Mouse (Mus musculus) common myeloid progenitor, adult 5-6 weeks (primary cell): ENCODE measurements around the gene Slc17a6. TPM values are rescaled to one million over a fixed set of nuclear protein-coding genes. Genes with fewer than 3 reads are reported as not detected.
A peak's percentile ranks its signal among the peaks of the same experiment; 100 is the strongest.

Experiments
- ATAC-seq: replicated peaks from 2 replicates; pipeline ENCODE4 v1.8.0; 2016; ENCODE audit warnings: low read depth, mild to moderate bottlenecking, moderate TSS enrichment, inconsistent platforms; ENCODE audit not compliant: poor library complexity, severe bottlenecking
- total RNA-seq: library from RNA; stranded (forward); fragments of 200-1000, 187-1606 nt; gene quantifications from 2 replicates; pipeline ENCODE4 v1.2.3, GENCODE M21; 2017

The Slc17a6 gene
- total RNA-seq, result not detected in 2 replicates

GRCm38 (mm10) chr7:51621694-51622145 lies at the start of gene Slc17a6:
Gene Slc17a6, plus strand, starts transcription at chr7:51622006.
- peak; percentile 87 for ATAC-seq

DNA sequence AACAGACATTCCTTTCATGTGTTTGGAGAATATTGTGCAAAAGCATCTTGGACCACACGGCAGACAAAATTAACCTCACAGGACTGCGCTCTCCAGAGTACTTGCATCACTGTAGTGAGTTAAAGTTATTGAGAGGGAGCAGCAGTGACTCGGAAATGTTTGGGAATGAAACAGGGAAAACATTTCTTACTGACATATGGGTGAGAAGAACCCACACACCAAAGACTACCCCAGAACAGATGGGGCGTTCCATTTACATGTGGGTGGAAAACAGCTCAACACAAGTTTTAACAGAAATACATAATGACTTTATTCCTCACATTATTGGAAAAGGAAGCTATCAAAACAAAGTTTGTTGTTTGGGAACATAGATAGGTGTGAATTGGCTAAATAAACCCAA lies 21.8 kb upstream of the Slc17a6 start:
- no peak for ATAC-seq

- ATAC-seq, result no peak
These were observed 18.1 kb upstream of the Slc17a6 start for GRCm38 (mm10) chr7:51603741-51604140.

DNA sequence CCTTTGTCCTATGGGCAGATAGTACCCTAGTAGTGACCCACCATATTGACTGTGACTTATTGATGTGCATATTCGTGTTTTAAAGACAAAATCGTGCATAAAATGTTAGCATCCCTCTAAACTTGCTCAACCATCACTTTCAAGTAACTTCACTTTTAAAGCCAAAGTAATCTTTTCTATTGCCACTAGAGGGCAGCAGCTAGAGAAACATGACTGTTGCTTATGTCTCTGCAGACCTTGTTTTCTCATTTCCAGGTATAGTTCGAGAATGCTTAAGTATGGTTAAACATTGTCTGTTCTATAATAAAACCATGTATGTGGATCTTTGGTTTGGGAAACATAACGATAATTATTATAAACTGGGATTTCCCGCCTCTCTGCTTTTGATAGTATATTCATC lies 7.4 kb upstream of the Slc17a6 start:
- ATAC-seq, result no peak

- no peak for ATAC-seq
These were observed 3.9 kb upstream of the Slc17a6 start for GRCm38 (mm10) chr7:51617941-51618340.

GRCm38 (mm10) chr7:51618412-51618811 lies 3.4 kb upstream of the Slc17a6 start:
- no peak for ATAC-seq

DNA sequence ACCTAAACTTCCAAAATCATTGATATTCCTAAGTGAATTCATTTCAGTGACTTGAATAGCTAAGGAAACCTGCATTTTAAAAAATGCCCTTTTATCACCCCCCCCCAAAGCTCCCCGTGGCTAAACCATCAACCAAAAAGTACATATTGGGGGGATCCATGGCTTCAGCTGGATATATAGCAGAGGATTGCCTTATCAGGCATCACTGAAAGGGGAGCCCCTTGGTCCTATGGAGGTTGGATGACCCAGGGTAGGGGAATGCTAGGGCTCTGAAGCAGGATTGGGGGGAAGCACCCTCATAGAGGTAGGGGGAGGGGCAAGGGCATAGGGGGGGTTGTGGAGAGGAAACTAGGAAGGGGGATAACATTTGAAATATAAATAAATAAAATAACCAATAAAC lies 1.8 kb upstream of the Slc17a6 start:
- ATAC-seq, result no peak

DNA sequence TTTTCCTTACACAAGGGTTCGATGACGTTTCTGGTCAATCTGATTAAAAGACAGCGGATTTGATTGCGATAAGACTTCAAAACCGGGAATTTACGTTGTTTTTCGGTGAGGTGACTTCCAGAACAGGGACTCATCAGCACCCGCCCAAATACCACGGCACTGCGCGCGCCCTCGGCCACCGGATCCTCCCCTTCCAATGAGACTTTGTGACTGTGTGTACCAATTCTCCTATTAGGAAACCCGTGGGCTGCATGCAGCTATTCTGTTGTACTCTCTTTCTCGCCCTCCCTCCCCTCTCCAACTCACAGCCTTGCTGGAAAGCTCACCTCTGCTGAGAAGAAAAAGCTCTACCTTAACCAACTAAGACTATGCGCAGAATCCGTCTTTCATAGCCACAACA lies 390 bp downstream of the Slc17a6 start:
- no peak for ATAC-seq

DNA sequence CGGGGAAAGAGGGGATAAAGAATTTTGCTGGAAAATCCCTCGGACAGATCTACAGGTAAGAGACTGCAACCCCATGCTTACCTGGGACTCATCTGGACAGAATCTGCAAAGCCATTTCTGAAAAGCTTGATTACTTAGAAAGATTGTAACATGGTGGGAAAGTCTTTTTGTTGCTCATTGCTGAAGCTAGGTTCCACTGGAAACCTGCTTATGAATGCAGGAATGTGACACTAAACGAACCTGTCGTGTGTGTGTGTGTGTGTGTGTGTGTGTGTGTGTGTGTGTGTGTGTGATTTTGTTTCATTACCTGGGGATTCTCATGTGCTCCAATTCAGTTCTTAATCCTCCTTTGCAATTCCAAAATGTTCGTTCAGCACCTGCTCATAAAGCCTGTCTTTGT lies 860 bp downstream of the Slc17a6 start:
- no peak for ATAC-seq

DNA sequence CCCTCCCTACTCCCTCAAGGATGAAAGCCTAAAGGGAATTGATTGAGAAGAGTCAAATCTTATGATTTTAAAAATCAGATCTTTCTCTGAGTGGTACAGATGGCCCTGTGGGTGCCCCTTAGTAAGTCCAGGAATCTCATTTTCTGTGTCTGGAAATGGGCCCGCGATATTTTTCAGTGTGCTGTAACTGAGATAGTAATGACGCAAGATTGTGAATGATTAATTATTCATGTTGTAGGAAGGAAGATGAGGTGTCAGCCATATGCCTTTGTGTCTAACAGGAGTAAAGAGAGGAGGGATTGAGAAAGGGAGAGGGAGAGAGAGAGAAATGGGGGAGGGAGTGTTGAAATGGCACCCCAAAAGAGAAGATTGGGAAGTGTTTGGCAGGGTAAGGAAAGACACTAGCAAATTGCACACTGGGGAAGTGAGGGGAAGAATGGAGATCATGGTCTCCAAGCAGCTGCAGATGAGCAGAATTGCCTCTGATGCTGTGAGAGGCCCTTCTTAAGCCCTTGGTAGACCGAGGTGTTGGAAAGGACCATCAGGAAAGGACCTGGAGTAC lies 2.6 kb downstream of the Slc17a6 start:
- no peak for ATAC-seq

DNA sequence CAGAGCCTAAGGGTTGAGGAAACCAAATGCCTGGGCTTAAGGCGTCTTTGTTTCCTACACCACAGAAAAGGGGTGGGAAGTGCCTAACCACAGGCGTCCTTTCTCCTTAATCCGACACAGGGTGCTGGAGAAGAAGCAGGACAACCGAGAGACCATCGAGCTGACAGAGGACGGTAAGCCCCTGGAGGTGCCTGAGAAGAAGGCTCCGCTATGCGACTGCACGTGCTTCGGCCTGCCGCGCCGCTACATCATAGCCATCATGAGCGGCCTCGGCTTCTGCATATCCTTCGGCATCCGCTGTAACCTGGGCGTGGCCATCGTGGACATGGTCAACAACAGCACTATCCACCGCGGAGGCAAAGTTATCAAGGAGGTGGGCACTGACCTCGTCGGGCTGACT lies 3.4 kb downstream of the Slc17a6 start:
- no peak for ATAC-seq

DNA sequence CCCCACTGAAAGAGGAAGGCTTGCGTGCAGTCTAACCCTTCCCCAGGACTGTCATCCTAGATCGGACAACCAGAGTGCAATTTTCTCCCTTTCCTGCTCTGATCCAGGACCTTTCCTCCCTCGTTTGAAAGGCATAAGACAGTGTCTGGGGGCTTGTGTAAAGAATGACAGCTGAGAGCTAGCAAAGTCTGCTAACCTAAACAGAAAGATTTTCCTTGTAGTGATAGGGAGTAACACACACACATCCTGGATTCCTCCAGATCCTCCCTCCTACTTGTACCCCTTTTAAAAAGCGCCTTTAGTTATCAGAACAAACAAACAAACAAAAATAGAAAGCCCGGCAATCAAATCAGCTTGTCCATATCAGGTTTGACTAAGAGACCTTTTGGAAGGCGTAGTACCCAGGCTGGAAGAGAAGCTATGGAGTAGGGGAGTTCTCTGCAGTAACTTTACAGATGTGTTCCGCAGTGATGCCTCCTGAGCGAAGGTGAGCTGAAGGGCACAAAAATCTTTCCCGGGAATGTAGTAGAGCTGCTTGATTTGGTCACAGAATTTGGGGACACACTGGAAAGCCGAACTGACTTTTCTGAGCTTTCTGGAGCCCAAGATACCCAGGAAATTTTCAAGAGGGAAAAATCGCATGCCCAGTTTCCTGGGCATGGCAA lies 3.9 kb downstream of the Slc17a6 start:
- ATAC-seq, result no peak

DNA sequence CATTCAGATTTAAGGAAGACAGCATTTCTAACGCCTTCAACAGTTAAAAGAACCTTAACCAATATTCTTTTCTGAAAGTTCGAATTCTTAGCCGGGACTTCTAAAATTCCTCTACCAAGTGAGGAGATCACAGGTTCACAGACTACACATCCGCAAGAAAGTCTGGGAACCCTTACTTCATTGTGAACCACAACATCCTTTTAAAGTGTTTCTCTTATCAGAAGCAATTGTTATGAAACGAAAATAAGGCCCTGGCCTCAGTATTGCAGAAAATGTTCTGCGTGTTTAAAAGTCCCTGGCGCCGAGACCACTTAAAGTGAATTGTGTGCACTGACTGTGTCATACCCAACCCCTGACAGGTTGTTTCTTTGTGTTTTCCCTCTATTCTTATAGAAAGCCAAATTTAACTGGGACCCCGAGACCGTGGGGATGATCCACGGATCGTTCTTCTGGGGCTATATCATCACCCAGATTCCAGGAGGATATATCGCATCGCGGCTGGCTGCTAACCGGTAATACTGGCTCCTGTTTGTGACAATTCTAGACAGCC lies 4.7 kb downstream of the Slc17a6 start:
- no peak for ATAC-seq

- no peak for ATAC-seq
These were observed 5.3 kb downstream of the Slc17a6 start for GRCm38 (mm10) chr7:51627001-51627631.

- ATAC-seq, result no peak
These were observed 5.9 kb downstream of the Slc17a6 start for GRCm38 (mm10) chr7:51627666-51628065.

DNA sequence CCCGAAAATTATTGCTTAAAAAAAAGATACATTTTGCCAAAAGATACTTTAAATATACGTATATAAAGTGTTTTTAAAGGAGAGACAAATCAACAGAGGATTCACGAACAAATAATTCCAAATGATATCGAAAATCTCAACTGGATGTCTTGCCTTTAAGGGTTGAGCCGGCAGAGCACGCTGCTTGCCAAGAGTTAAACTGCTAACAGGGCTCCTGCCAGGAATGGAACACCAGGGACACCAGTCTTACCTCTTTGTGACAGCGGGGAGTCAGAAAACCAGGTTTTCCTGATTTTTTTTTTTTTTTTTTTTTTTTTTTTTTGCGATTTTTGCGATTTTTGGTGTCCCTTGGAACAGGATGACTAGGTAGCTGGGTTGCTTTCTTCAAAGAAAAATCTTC lies 6.5 kb downstream of the Slc17a6 start:
- no peak for ATAC-seq

DNA sequence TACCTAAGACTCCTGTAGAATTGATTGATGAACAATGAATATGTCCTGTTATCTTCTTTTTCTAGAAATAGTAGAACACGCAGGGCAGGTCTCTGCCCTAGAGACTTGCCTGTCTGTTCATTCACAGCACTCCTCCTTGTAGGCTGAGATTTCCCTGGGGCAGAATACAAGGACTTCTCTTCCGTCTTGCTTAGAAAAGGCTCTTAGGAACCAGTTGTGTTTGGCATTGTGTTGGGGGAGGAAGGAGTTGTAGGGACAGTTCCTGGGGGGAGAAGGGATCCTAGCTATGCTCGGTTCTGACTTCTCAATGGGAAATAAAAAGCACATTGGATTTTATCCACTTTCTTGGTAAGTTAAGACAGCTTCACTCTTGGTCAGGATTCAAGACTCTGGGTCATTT lies 7.4 kb downstream of the Slc17a6 start:
- no peak for ATAC-seq

DNA sequence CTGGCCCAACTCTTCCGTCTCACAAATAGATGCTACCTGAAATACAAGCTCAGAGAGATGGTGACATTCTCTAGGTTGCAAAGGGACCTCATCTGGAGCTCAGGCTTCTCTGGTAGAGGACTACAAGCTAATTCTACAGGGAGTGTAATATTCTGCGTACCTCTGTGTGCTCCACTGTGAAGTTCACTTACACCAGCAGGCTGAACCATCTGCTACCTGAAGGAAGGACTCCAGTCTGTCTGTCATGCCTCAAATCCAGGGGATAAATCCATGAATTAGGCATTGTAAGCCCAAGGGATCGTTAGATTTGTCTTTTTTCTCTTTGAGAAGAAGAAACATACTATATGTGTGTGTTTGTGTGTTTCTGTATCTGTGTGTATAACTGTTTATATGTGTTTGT lies 9.4 kb downstream of the Slc17a6 start:
- no peak for ATAC-seq

GRCm38 (mm10) chr7:51632543-51633229 lies 10.9 kb downstream of the Slc17a6 start:
- no peak for ATAC-seq

- ATAC-seq, result no peak
These were observed 11.5 kb downstream of the Slc17a6 start for GRCm38 (mm10) chr7:51633230-51633844.
